Mouse (Mus musculus) bone marrow, adult 2 months (tissue): ENCODE data around the gene Cdan1. TPM values are rescaled to one million over a fixed set of nuclear protein-coding genes. Genes with fewer than 3 reads are reported as not detected.

Experiments
- H3K27ac ChIP-seq: fragments of 200-500 bp; 2 replicates; pipeline ENCODE4 v1.5.1; 2012; ENCODE audit warnings: low read depth, mild to moderate bottlenecking, control low read depth, inconsistent platforms, low read length; ENCODE audit not compliant: control insufficient read depth, poor library complexity, insufficient read depth
- H3K4me1 ChIP-seq: fragments of 200-500 bp; 2 replicates; pipeline ENCODE4 v1.6.1; 2011; ENCODE audit warnings: low read length; ENCODE audit not compliant: control insufficient read depth, insufficient read depth
- H3K4me3 ChIP-seq: fragments of 200-500 bp; replicated peaks from 2 replicates; pipeline ENCODE3; 2011; ENCODE audit warnings: mild to moderate bottlenecking, low read depth, low read length, control low read depth; ENCODE audit not compliant: control insufficient read depth
- CTCF ChIP-seq: fragments of 200-500 bp; IDR thresholded peaks from 2 replicates; pipeline ENCODE4 v1.5.1; 2011; ENCODE audit warnings: low read length, control low read depth; ENCODE audit not compliant: control insufficient read depth, insufficient read depth
- POLR2A ChIP-seq: fragments of 200-500 bp; IDR thresholded peaks from 2 replicates; pipeline ENCODE4 v1.6.1; 2011; ENCODE audit warnings: low read depth, mild to moderate bottlenecking, control low read depth, low read length, borderline replicate concordance; ENCODE audit not compliant: control insufficient read depth
- WGBS: fragments of 180-500 bp; shearing (Covaris S2); methylation state at CpG from one replicate; pipeline ENCODE4 v1.1.7; 2018; 5-methylcytosine and 5-hydroxymethylcytosine counted together
- polyA plus RNA-seq: library from polyadenylated mRNA; stranded (reverse); fragments of >200 nt; gene quantifications from 2 replicates; pipeline ENCODE4 v1.2.4, GENCODE M21; 2011; ENCODE audit warnings: low replicate concordance; ENCODE audit not compliant: missing spikeins, insufficient read depth, insufficient read length

Cdan1 gene
- polyA plus RNA-seq, 1 experiment = 25.6 TPM

GRCm38 (mm10) chr2:120730639-120731166 lies 119.2 kb downstream of the Cdan1 start:
- under 1% methylated on average over 50 of the region's 50 CpGs for WGBS
- H3K4me3 ChIP-seq = peak overlapping the region; percentile 100
- TF ChIP-seq POLR2A (no peak), CTCF (no peak)
- no peaks in the 10 kb centered on the region; the same call in 1 of the 2 replicates for H3K4me1 ChIP-seq
- H3K27ac ChIP-seq = peak overlapping the region; percentile 95

- H3K27ac ChIP-seq = no peak overlapping the region
- 21% methylated on average over 23 of the region's 23 CpGs for WGBS
- no peaks in the 10 kb centered on the region; the same call in 1 of the 2 replicates for H3K4me1 ChIP-seq
- peak overlapping the region; percentile 100 for H3K4me3 ChIP-seq
- TF ChIP-seq POLR2A = no peak
- TF ChIP-seq CTCF = no peak
These were observed 119.9 kb downstream of the Cdan1 start for GRCm38 (mm10) chr2:120729775-120730585.

- H3K4me3 ChIP-seq = no peak overlapping the region
- no peak overlapping the region for H3K27ac ChIP-seq
- no peaks in the 10 kb centered on the region for H3K4me1 ChIP-seq
- TF ChIP-seq CTCF (no peak), POLR2A (no peak)
- 49% methylated on average over 6 of the region's 6 CpGs for whole genome bisulfite sequencing
These were observed 125.8 kb downstream of the Cdan1 start for GRCm38 (mm10) chr2:120724176-120724575.

GRCm38 (mm10) chr2:120723621-120724020 lies 126.3 kb downstream of the Cdan1 start:
- no peak overlapping the region for H3K4me3 ChIP-seq
- H3K4me1 ChIP-seq = no peaks in the 10 kb centered on the region
- TF ChIP-seq CTCF (no peak), POLR2A (no peak)
- H3K27ac ChIP-seq = no peak overlapping the region
- WGBS = 68% methylated on average over 4 of the region's 4 CpGs

- no peak for TF ChIP-seq CTCF
- TF ChIP-seq POLR2A = no peak
- H3K4me1 ChIP-seq = no peaks in the 10 kb centered on the region
- H3K27ac ChIP-seq = no peak overlapping the region
- WGBS = 80% methylated on average over 8 of the region's 8 CpGs
- H3K4me3 ChIP-seq = no peak overlapping the region
These were observed 127.4 kb downstream of the Cdan1 start for GRCm38 (mm10) chr2:120722491-120722890.

- WGBS = 90% methylated on average over 2 of the region's 2 CpGs
- no peaks in the 10 kb centered on the region for H3K4me1 ChIP-seq
- TF ChIP-seq POLR2A (no peak), CTCF (no peak)
- no peak overlapping the region for H3K4me3 ChIP-seq
- H3K27ac ChIP-seq = no peak overlapping the region
These were observed 128.0 kb downstream of the Cdan1 start for GRCm38 (mm10) chr2:120721911-120722310.

GRCm38 (mm10) chr2:120720821-120721220 lies 129.1 kb downstream of the Cdan1 start:
- WGBS = 92% methylated on average over 6 of the region's 6 CpGs
- Histone ChIP-seq H3K27ac (no peak overlapping the region), H3K4me3 (no peak overlapping the region), H3K4me1 (no peaks in the 10 kb centered on the region)
- TF ChIP-seq POLR2A = no peak
- no peak for TF ChIP-seq CTCF

DNA sequence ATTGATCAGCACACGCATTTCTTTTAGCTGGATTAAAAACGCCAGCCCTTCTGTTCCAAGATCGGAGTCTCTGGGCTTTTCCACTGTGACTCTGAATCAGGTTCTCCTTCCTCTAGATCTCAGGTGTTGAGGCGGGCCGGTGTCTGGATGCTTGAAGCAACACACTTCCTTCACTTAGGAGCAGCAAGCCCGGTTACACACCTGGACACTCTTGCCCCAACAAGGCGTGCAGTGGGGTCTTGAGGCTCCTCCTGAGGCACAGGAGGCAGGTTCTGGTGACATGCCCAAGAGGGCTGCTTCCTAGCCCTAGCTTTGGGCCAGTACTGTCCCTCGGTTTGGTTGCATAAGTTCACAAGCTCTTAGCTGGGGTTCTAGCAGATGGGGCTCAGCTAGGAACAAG lies 131.4 kb downstream of the Cdan1 start:
- WGBS = 89% methylated on average over 8 of the region's 8 CpGs

GRCm38 (mm10) chr2:120713441-120713840 lies 136.5 kb downstream of the Cdan1 start:
- H3K27ac ChIP-seq = no peak overlapping the region
- 87% methylated on average over 3 of the region's 3 CpGs for WGBS
- TF ChIP-seq CTCF (no peak), POLR2A (no peak)
- no peaks in the 10 kb centered on the region for H3K4me1 ChIP-seq
- H3K4me3 ChIP-seq = no peak overlapping the region

More for the DNA sequence above, 131.4 kb downstream of the Cdan1 start:
- Histone ChIP-seq H3K4me1 (no peaks in the 10 kb centered on the region), H3K27ac (no peak overlapping the region), H3K4me3 (no peak overlapping the region)
- no peak for TF ChIP-seq POLR2A
- no peak for TF ChIP-seq CTCF
